Mouse (Mus musculus) embryonic facial prominence, embryonic 12.5 days (tissue): ENCODE measurements around the gene Gpr18. TPM values are rescaled to one million over a fixed set of nuclear protein-coding genes. Genes with fewer than 3 reads are reported as not detected.
A peak's percentile ranks its signal among the peaks of the same experiment; 100 is the strongest.

Experiments
- ATAC-seq: fragments of 200-750 bp; cut with Nextera tagmentation; 2 replicates; pipeline ENCODE4 v1.8.0; 2017; ENCODE audit not compliant: insufficient number of reproducible peaks, insufficient read depth, low FRiP score, low TSS enrichment
- H3K27ac ChIP-seq: fragments of 300-500 bp; sonication (generic); 2 replicates; pipeline ENCODE4 v1.5.1; 2016; ENCODE audit warnings: mild to moderate bottlenecking
- H3K27me3 ChIP-seq: fragments of 300-500 bp; sonication (generic); 2 replicates; pipeline ENCODE4 v1.6.1; 2016; ENCODE audit warnings: mild to moderate bottlenecking, moderate library complexity
- H3K36me3 ChIP-seq: fragments of 300-500 bp; sonication (generic); 2 replicates; pipeline ENCODE4 v1.6.1; 2016; ENCODE audit warnings: mild to moderate bottlenecking
- H3K4me1 ChIP-seq: fragments of 300-500 bp; sonication (generic); 2 replicates; pipeline ENCODE4 v1.6.1; 2016
- H3K4me2 ChIP-seq: fragments of 300-500 bp; sonication (generic); replicated peaks from 2 replicates; pipeline ENCODE4 v1.6.1; 2016; ENCODE audit warnings: mild to moderate bottlenecking, moderate library complexity
- H3K4me3 ChIP-seq: fragments of 300-500 bp; sonication (generic); 2 replicates; pipeline ENCODE4 v1.5.1; 2016; ENCODE audit warnings: mild to moderate bottlenecking
- H3K9ac ChIP-seq: fragments of 300-500 bp; sonication (generic); 2 replicates; pipeline ENCODE4 v1.6.1; 2016; ENCODE audit warnings: mild to moderate bottlenecking, moderate library complexity
- H3K9me3 ChIP-seq: fragments of 300-500 bp; sonication (generic); 2 replicates; pipeline ENCODE4 v1.6.1; 2016; ENCODE audit warnings: mild to moderate bottlenecking, moderate library complexity
- WGBS: fragments of 180-500 bp; shearing (Covaris S2); methylation state at CpG from one replicate; pipeline ENCODE4 v1.1.7; 2016; 5-methylcytosine and 5-hydroxymethylcytosine counted together
- polyA plus RNA-seq: library from polyadenylated mRNA; unstranded; fragments of >200 nt; fragmentation: Nextera tagmentation; extraction: Ambion mirVana; gene quantifications from 2 replicates; pipeline ENCODE4 v1.2.1, GENCODE M21; 2016

The Gpr18 gene
- polyA plus RNA-seq, 1 experiment from 2014 or later, result 0.49 TPM

GRCm38 (mm10) chr14:121947201-121947760 lies 31.7 kb upstream of the Gpr18 start:
- H3K9me3 ChIP-seq, result no peaks in the 10 kb centered on the region
- H3K27me3 ChIP-seq, result no peaks in the 10 kb centered on the region
- no peak overlapping the region for H3K4me2 ChIP-seq
- no peaks in the 10 kb centered on the region for H3K36me3 ChIP-seq
- no peak for ATAC-seq
- WGBS, result 73% methylated on average over 8 of the region's 8 CpGs
- no peak overlapping the region for H3K4me3 ChIP-seq
- H3K9ac ChIP-seq, result no peak overlapping the region
- 0 out of 2 replicates have a peak overlapping the region, but pooled peaks have one; percentile 46 for H3K27ac ChIP-seq
- 0 out of 2 replicates have a peak, but pooled peaks cover 3% of the 10 kb centered on the region for H3K4me1 ChIP-seq

DNA sequence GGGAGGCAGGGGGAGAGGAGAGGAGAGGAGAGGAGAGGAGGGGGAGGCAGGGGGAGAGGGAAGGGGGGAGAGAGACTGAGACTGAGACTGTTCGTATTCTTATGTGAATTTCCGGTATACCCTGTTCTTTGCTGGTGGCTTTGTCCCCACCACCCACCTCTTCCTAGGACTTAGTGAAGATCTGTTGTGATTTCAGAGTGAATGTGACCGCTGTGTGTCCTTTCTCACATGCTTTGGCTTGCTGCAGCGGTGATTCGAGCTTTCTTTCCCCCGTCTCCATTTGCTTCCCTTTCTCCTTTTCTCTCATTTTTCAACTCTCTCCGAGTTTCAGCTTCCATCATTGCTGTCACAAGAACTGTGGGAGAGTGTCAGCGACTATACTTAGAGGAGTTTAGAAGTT lies 31.1 kb upstream of the Gpr18 start:
- ATAC-seq, result no peak
- Histone ChIP-seq H3K9ac (no peak overlapping the region), H3K27ac (no peak overlapping the region; the same call in 1 of the 2 replicates), H3K4me3 (no peak overlapping the region), H3K9me3 (no peaks in the 10 kb centered on the region), H3K4me2 (no peak overlapping the region), H3K4me1 (0 out of 2 replicates have a peak, but pooled peaks cover 3% of the 10 kb centered on the region), H3K27me3 (no peaks in the 10 kb centered on the region), H3K36me3 (no peaks in the 10 kb centered on the region)
- 62% methylated on average over 8 of the region's 8 CpGs for WGBS

DNA sequence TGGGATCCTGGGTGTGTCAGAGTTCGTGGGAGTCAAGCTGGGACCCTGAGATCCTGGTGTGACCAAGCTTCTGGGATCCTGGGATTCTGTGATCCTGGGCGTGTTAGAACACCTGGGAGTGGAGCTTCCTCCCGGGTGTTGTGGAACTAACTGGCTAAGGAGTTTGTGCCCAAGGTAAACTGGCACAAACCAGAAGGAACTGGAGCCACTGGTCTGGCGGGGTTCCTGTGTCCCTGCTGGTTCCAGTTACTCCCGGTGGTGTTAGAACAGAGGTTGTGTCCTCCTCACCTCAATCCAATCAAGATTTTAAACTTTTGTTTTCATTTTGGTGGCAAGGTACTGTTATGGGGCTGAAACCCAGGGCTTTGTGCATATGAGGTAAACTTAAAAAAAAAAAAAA lies 30.6 kb upstream of the Gpr18 start:
- no peak for ATAC-seq
- H3K27me3 ChIP-seq, result no peaks in the 10 kb centered on the region
- WGBS, result 84% methylated on average over 5 of the region's 5 CpGs

GRCm38 (mm10) chr14:121939582-121939981 lies 24.0 kb upstream of the Gpr18 start:
- Histone ChIP-seq H3K36me3 (peaks cover 7% of the 10 kb centered on the region; the same call in 1 of the 2 replicates), H3K4me1 (no peaks in the 10 kb centered on the region), H3K9ac (no peak overlapping the region), H3K27ac (no peak overlapping the region), H3K27me3 (no peaks in the 10 kb centered on the region), H3K4me2 (no peak overlapping the region), H3K9me3 (peaks cover 7% of the 10 kb centered on the region; the same call in 1 of the 2 replicates), H3K4me3 (no peak overlapping the region)
- 89% methylated on average over 3 of the region's 3 CpGs for WGBS
- no peak for ATAC-seq

More for the DNA sequence above, 30.6 kb upstream of the Gpr18 start:
- H3K9ac ChIP-seq, result no peak overlapping the region
- no peak overlapping the region for H3K4me2 ChIP-seq
- H3K4me1 ChIP-seq, result 0 out of 2 replicates have a peak, but pooled peaks cover 3% of the 10 kb centered on the region
- no peak overlapping the region for H3K4me3 ChIP-seq
- no peak overlapping the region for H3K27ac ChIP-seq
- H3K9me3 ChIP-seq, result no peaks in the 10 kb centered on the region
- H3K36me3 ChIP-seq, result no peaks in the 10 kb centered on the region

DNA sequence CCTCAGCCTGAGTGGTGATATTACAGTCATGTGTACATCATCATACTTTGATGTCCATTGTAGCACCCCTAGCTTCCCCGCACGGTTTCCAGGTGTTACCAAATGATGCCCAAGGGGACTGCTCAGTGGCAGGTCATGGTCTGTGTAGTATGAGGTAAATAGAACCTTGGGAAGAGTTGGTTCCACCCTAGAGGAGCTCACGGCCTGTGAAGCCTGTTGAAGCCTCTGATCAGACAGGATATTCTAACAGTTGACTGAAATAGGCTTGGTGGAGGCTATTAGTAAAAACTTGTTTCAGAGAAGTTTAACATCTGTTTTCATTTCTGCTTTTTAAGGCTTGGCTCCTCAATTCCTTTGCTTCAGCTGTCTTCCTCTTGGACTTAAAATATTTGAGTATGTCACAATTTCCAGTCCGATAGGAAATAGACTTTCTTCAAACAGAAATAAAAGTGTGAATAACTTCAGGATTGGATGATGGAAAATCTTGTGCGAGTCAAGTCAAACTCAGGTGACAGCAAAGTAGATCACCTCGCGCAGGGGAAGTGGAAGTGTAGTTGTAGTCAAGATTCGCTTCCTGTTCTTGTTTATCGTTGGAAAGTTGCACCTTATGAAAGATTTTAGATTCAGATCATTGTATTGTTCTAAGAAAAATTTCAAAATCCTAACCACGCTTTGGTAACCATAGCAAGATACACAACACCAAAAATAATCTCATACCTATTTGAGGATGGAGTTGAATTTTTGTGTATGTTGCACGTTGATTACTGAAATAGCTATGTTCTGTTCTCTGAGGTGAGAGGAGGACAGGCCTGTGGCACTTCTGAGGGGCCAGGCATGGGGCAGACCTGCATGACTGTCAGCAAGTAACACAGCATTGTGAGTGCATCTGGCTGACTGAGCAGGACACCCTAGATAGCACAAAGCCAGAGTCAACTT lies 22.9 kb upstream of the Gpr18 start:
- H3K27ac ChIP-seq, result no peak overlapping the region
- H3K4me3 ChIP-seq, result no peak overlapping the region
- H3K4me2 ChIP-seq, result no peak overlapping the region
- H3K9ac ChIP-seq, result no peak overlapping the region
- peaks cover 15% of the 10 kb centered on the region for H3K36me3 ChIP-seq
- H3K9me3 ChIP-seq, result peaks cover 7% of the 10 kb centered on the region; the same call in 1 of the 2 replicates
- no peaks in the 10 kb centered on the region for H3K4me1 ChIP-seq
- no peaks in the 10 kb centered on the region for H3K27me3 ChIP-seq
- 91% methylated on average over 11 of the region's 11 CpGs for WGBS
- no peak for ATAC-seq

DNA sequence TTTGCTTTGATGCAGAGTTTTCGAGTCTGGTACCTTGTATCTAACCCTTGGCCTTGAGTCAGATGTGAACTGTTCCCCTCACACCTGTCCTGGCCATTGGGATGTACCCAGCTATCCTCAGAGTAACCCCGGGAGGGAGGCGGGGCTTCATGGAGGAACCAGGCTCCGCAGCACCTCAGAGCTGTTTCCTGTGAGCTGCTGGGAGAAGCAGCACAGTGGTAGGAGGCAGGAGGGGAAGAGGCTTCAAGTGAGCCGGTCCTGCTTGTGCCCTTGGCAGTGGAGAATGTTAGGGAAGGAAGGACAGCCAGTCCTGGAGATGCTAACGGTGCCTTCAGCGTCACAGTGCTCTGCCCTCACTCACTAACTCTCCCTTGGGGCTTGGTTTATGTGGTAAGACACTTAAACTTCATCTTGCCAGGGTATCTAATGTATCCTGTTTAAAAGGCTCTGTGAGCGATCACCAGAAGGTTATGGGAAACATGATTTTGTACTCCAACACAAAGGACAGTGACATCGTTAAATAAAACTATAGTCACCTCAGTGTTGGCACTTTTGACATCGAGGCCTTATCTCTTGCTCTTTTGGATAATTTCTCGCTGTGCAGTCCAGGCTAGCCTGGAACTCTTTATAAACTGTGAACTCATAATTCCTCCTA lies 22.1 kb upstream of the Gpr18 start:
- WGBS, result 84% methylated on average over 11 of the region's 11 CpGs
- no peak overlapping the region for H3K9ac ChIP-seq
- no peak overlapping the region for H3K4me3 ChIP-seq
- no peaks in the 10 kb centered on the region for H3K27me3 ChIP-seq
- H3K36me3 ChIP-seq, result peaks cover 15% of the 10 kb centered on the region
- ATAC-seq, result no peak
- H3K4me2 ChIP-seq, result no peak overlapping the region
- H3K9me3 ChIP-seq, result peaks cover 7% of the 10 kb centered on the region; the same call in 1 of the 2 replicates
- no peaks in the 10 kb centered on the region for H3K4me1 ChIP-seq
- H3K27ac ChIP-seq, result no peak overlapping the region

- 76% methylated on average over 8 of the region's 8 CpGs for WGBS
- Histone ChIP-seq H3K4me1 (no peaks in the 10 kb centered on the region), H3K4me3 (no peak overlapping the region), H3K4me2 (no peak overlapping the region), H3K9me3 (peaks cover 7% of the 10 kb centered on the region; the same call in 1 of the 2 replicates), H3K36me3 (peaks cover 18% of the 10 kb centered on the region), H3K27ac (no peak overlapping the region), H3K27me3 (no peaks in the 10 kb centered on the region), H3K9ac (no peak overlapping the region)
- no peak for ATAC-seq
Measured at GRCm38 (mm10) chr14:121936856-121937255, 21.3 kb upstream of the Gpr18 start.

DNA sequence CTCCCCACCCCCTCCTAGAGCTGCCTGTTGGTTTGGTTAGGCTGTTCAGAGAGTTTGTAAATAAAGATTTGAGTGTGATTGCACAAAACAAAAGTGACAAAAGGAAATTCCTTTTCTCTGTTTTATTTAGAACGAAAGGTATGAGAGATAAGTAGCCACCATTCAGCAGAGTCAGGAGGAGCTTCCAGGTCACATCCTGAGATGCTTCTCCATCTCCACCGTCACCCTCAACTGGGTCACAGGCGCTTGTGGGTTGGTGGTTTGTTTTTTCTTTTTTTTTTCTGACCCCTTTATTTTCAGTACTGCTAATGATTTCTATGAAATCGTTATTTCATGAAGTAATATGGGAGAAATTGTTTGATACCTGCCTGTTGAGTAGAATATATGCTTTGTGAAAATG lies 20.8 kb upstream of the Gpr18 start:
- 92% methylated on average over 4 of the region's 4 CpGs for WGBS
- H3K27me3 ChIP-seq, result no peaks in the 10 kb centered on the region

DNA sequence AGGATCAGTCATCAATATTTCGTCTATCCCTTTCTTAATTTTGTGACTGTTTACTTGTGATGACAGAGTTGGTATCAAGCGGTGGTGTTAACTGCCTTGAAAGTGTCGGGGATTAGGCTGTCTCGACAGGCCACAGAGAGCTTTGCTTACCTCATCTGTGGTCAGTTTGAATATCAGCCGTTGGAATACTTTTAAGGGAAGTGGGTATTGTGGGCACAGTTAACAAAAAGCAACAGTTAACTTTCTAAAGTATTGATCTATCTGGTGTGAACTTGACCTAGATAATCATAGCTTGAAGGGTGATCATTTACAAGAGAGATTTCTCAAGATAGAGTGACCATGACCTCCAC lies 19.0 kb upstream of the Gpr18 start:
- Histone ChIP-seq H3K27me3 (no peaks in the 10 kb centered on the region), H3K27ac (no peak overlapping the region), H3K4me1 (no peaks in the 10 kb centered on the region), H3K4me2 (no peak overlapping the region), H3K4me3 (no peak overlapping the region), H3K9ac (no peak overlapping the region), H3K9me3 (peaks cover 7% of the 10 kb centered on the region; the same call in 1 of the 2 replicates), H3K36me3 (peaks cover 18% of the 10 kb centered on the region)
- no peak for ATAC-seq
- 93% methylated on average over 5 of the region's 5 CpGs for WGBS

More for the DNA sequence above, 20.8 kb upstream of the Gpr18 start:
- Histone ChIP-seq H3K27ac (no peak overlapping the region), H3K4me1 (no peaks in the 10 kb centered on the region), H3K4me2 (no peak overlapping the region), H3K9me3 (peaks cover 7% of the 10 kb centered on the region; the same call in 1 of the 2 replicates), H3K36me3 (peaks cover 18% of the 10 kb centered on the region), H3K9ac (no peak overlapping the region), H3K4me3 (no peak overlapping the region)
- no peak for ATAC-seq

- no peak for ATAC-seq
- H3K4me1 ChIP-seq, result no peaks in the 10 kb centered on the region
- no peak overlapping the region for H3K9ac ChIP-seq
- H3K27ac ChIP-seq, result no peak overlapping the region
- H3K4me3 ChIP-seq, result no peak overlapping the region
- peaks cover 7% of the 10 kb centered on the region; the same call in 1 of the 2 replicates for H3K9me3 ChIP-seq
- H3K27me3 ChIP-seq, result no peaks in the 10 kb centered on the region
- peaks cover 18% of the 10 kb centered on the region for H3K36me3 ChIP-seq
- WGBS, result 91% methylated on average over 7 of the region's 7 CpGs
- H3K4me2 ChIP-seq, result no peak overlapping the region
Measured at GRCm38 (mm10) chr14:121933906-121934596, 18.5 kb upstream of the Gpr18 start.

- no peak overlapping the region for H3K9ac ChIP-seq
- H3K4me2 ChIP-seq, result no peak overlapping the region
- 85% methylated on average over 4 of the region's 4 CpGs for WGBS
Measured at GRCm38 (mm10) chr14:121932180-121932579, 16.6 kb upstream of the Gpr18 start.

More at GRCm38 (mm10) chr14:121932180-121932579, 16.6 kb upstream of the Gpr18 start:
- H3K4me3 ChIP-seq, result no peak overlapping the region
- H3K27ac ChIP-seq, result no peak overlapping the region
- no peaks in the 10 kb centered on the region for H3K27me3 ChIP-seq
- H3K9me3 ChIP-seq, result peaks cover 7% of the 10 kb centered on the region; the same call in 1 of the 2 replicates
- ATAC-seq, result no peak
- peaks cover 18% of the 10 kb centered on the region for H3K36me3 ChIP-seq
- no peaks in the 10 kb centered on the region for H3K4me1 ChIP-seq
